Mouse (Mus musculus) kidney, adult 9 months (tissue): ENCODE data around the gene Cramp1l.

Experiments
- DNase-seq: peaks from one replicate; pipeline ENCODE4 v3.0.0; 2022

Gene Cramp1l

GRCm38 (mm10) chr17:25015655-25016291, at the start of gene Cramp1l, which contains the start of gene Ift140:
Cramp1l (minus strand) TSS chr17:25015788.
Ift140 (plus strand) TSS chr17:25016085.
- DNase-seq: peak; percentile 100

- peak; percentile 54 for DNase-seq
These were observed 49.6 kb upstream of the Cramp1l start for GRCm38 (mm10) chr17:25065189-25065588.

- DNase-seq: peak; percentile 75
These were observed 48.8 kb upstream of the Cramp1l start for GRCm38 (mm10) chr17:25064351-25064750.

- DNase-seq: no peak
These were observed 48.3 kb upstream of the Cramp1l start for GRCm38 (mm10) chr17:25063872-25064271.

- DNase-seq: no peak
These were observed 47.7 kb upstream of the Cramp1l start for GRCm38 (mm10) chr17:25063261-25063660.

- no peak for DNase-seq
These were observed 41.5 kb upstream of the Cramp1l start for GRCm38 (mm10) chr17:25057041-25057440.

- DNase-seq: no peak
These were observed 37.7 kb upstream of the Cramp1l start for GRCm38 (mm10) chr17:25053274-25053673.

- no peak for DNase-seq
These were observed 31.6 kb upstream of the Cramp1l start for GRCm38 (mm10) chr17:25047143-25047542.

- no peak for DNase-seq
These were observed 29.7 kb upstream of the Cramp1l start for GRCm38 (mm10) chr17:25045281-25045680.

GRCm38 (mm10) chr17:25044879-25045278, 29.3 kb upstream of the Cramp1l start:
- DNase-seq: no peak

GRCm38 (mm10) chr17:25036183-25036582, 20.6 kb upstream of the Cramp1l start:
- no peak for DNase-seq

- no peak for DNase-seq
These were observed 924 bp upstream of the Cramp1l start for GRCm38 (mm10) chr17:25016292-25017132.

GRCm38 (mm10) chr17:25014841-25015570, 582 bp downstream of the Cramp1l start:
- peak; percentile 45 for DNase-seq

GRCm38 (mm10) chr17:25013606-25014501, 1.7 kb downstream of the Cramp1l start:
- DNase-seq: peak; percentile 30

GRCm38 (mm10) chr17:25007480-25007879, 8.1 kb downstream of the Cramp1l start:
- no peak for DNase-seq

- DNase-seq: no peak
These were observed 10.5 kb downstream of the Cramp1l start for GRCm38 (mm10) chr17:25005102-25005501.

GRCm38 (mm10) chr17:24994721-24995120, 20.9 kb downstream of the Cramp1l start:
- no peak for DNase-seq

GRCm38 (mm10) chr17:24987221-24987620, 28.4 kb downstream of the Cramp1l start:
- no peak for DNase-seq

GRCm38 (mm10) chr17:24960852-24961715, 54.5 kb downstream of the Cramp1l start:
- DNase-seq: no peak

GRCm38 (mm10) chr17:24960135-24960851, 55.3 kb downstream of the Cramp1l start, which contains the start of gene Jpt2:
Jpt2 (minus strand) TSS chr17:24960689.
- peak; percentile 99 for DNase-seq

GRCm38 (mm10) chr17:24959371-24959770, 56.2 kb downstream of the Cramp1l start:
- no peak for DNase-seq
